Mouse (Mus musculus) intestine, embryonic 15.5 days (tissue): ENCODE data around the gene Zfp867. TPM values are rescaled to one million over a fixed set of nuclear protein-coding genes. Genes with fewer than 3 reads are reported as not detected.

Experiments used
- ATAC-seq: fragments of 200-750 bp; cut with Nextera tagmentation; 2 replicates; pipeline ENCODE4 v1.8.0; 2017; ENCODE audit warnings: moderate TSS enrichment, moderate library complexity
- H3K27ac ChIP-seq: fragments of 300-500 bp; sonication (generic); 2 replicates; pipeline ENCODE4 v1.5.1; 2015; ENCODE audit warnings: mild to moderate bottlenecking, inconsistent platforms
- H3K27me3 ChIP-seq: fragments of 300-500 bp; sonication (generic); replicated peaks from 2 replicates; pipeline ENCODE4 v1.6.1; 2015; ENCODE audit warnings: inconsistent platforms
- H3K36me3 ChIP-seq: fragments of 300-500 bp; sonication (generic); 2 replicates; pipeline ENCODE4 v1.6.1; 2015; ENCODE audit warnings: inconsistent platforms
- H3K4me1 ChIP-seq: fragments of 300-500 bp; sonication (generic); replicated peaks from 2 replicates; pipeline ENCODE4 v1.6.1; 2015; ENCODE audit warnings: inconsistent platforms
- H3K4me2 ChIP-seq: fragments of 300-500 bp; sonication (generic); replicated peaks from 2 replicates; pipeline ENCODE4 v1.6.1; 2015; ENCODE audit warnings: mild to moderate bottlenecking, inconsistent platforms
- H3K4me3 ChIP-seq: fragments of 300-500 bp; sonication (generic); replicated peaks from 2 replicates; pipeline ENCODE4 v1.5.1; 2015; ENCODE audit warnings: inconsistent platforms
- H3K9ac ChIP-seq: fragments of 300-500 bp; sonication (generic); 2 replicates; pipeline ENCODE4 v1.6.1; 2015; ENCODE audit warnings: inconsistent platforms
- H3K9me3 ChIP-seq: fragments of 300-500 bp; sonication (generic); 2 replicates; pipeline ENCODE4 v1.6.1; 2016; ENCODE audit warnings: inconsistent platforms
- WGBS: fragments of 180-500 bp; shearing (Covaris S2); methylation state at CpG from one replicate; pipeline ENCODE4 v1.1.7; 2015; 5-methylcytosine and 5-hydroxymethylcytosine counted together
- polyA plus RNA-seq: library from polyadenylated mRNA; unstranded; fragments of >200 nt; fragmentation: Nextera tagmentation; extraction: Ambion mirVana; gene quantifications from 2 replicates; pipeline ENCODE4 v1.2.1, GENCODE M21; 2015

Gene Zfp867
- polyA plus RNA-seq, 1 experiment from 2014 or later: 5.3 TPM

GRCm38 (mm10) chr11:59418708-59419107 lies 53.6 kb downstream of the Zfp867 start:
- H3K27ac ChIP-seq: no peak overlapping the region; the same call in 1 of the 2 replicates
- 65% methylated on average over 5 of the region's 5 CpGs for WGBS
- no peak for ATAC-seq

GRCm38 (mm10) chr11:59412999-59413863 lies 59.0 kb downstream of the Zfp867 start:
- no peak for ATAC-seq
- Histone ChIP-seq H3K27ac (no peak overlapping the region), H3K9ac (no peak overlapping the region), H3K9me3 (no peaks in the 10 kb centered on the region), H3K4me1 (no peaks in the 10 kb centered on the region), H3K4me3 (no peak overlapping the region), H3K4me2 (no peak overlapping the region), H3K27me3 (no peaks in the 10 kb centered on the region), H3K36me3 (0 out of 2 replicates have a peak, but pooled peaks cover 3% of the 10 kb centered on the region)
- WGBS: 74% methylated on average over 13 of the region's 13 CpGs

More at GRCm38 (mm10) chr11:59418708-59419107, 53.6 kb downstream of the Zfp867 start:
- no peak overlapping the region for H3K4me3 ChIP-seq
- H3K4me2 ChIP-seq: no peak overlapping the region
- no peaks in the 10 kb centered on the region for H3K27me3 ChIP-seq
- 0 out of 2 replicates have a peak, but pooled peaks cover 3% of the 10 kb centered on the region for H3K4me1 ChIP-seq
- H3K9me3 ChIP-seq: no peaks in the 10 kb centered on the region
- H3K9ac ChIP-seq: no peak overlapping the region
- 0 out of 2 replicates have a peak, but pooled peaks cover 9% of the 10 kb centered on the region for H3K36me3 ChIP-seq

GRCm38 (mm10) chr11:59412058-59412457 lies 60.2 kb downstream of the Zfp867 start:
- H3K9ac ChIP-seq: no peak overlapping the region
- no peak for ATAC-seq
- 78% methylated on average over 6 of the region's 6 CpGs for WGBS
- no peaks in the 10 kb centered on the region for H3K4me1 ChIP-seq
- no peak overlapping the region for H3K4me2 ChIP-seq
- no peaks in the 10 kb centered on the region for H3K9me3 ChIP-seq
- H3K36me3 ChIP-seq: 0 out of 2 replicates have a peak, but pooled peaks cover 7% of the 10 kb centered on the region
- H3K27me3 ChIP-seq: no peaks in the 10 kb centered on the region
- no peak overlapping the region for H3K27ac ChIP-seq
- no peak overlapping the region for H3K4me3 ChIP-seq

Other genes starting within 250 kb of the Zfp867 start
- gene Arf1, start 244.2 kb downstream of the Zfp867 start, polyA plus RNA-seq: 688 and 694 TPM in 2 replicates
- not detected in 2 replicates for gene Wnt3a, start 181.7 kb downstream of the Zfp867 start, polyA plus RNA-seq
- gene Wnt9a, start 165.5 kb downstream of the Zfp867 start, polyA plus RNA-seq: 3.4 and 4.2 TPM in 2 replicates
- gene Prss38, start 96.8 kb downstream of the Zfp867 start, polyA plus RNA-seq: not detected in 2 replicates
- gene Jmjd4, start 22.4 kb downstream of the Zfp867 start, polyA plus RNA-seq: 9.3 and 9.4 TPM in 2 replicates
- gene Snap47, start 21.3 kb downstream of the Zfp867 start, polyA plus RNA-seq: 78.1 and 82.9 TPM in 2 replicates
- gene Zkscan17, start 54.3 kb upstream of the Zfp867 start, polyA plus RNA-seq: 16.3 and 16.4 TPM in 2 replicates
- gene Nlrp3, start 69.1 kb upstream of the Zfp867 start, polyA plus RNA-seq: 0.35 and 0.36 TPM in 2 replicates
- gene Olfr222, start 103.8 kb upstream of the Zfp867 start, polyA plus RNA-seq: not detected in 2 replicates
- gene Olfr223, start 120.8 kb upstream of the Zfp867 start, polyA plus RNA-seq: not detected in 2 replicates
- gene Mprip, start 188.8 kb upstream of the Zfp867 start, polyA plus RNA-seq: 54.9 and 56.2 TPM in 2 replicates